Mouse (Mus musculus) forebrain, embryonic 16.5 days (tissue): ENCODE measurements around the gene Nfe2l2. TPM values are rescaled to one million over a fixed set of nuclear protein-coding genes. Genes with fewer than 3 reads are reported as not detected.

ENCODE experiments used
- ATAC-seq: fragments of 200-750 bp; cut with Nextera tagmentation; 2 replicates; pipeline ENCODE4 v1.8.0; 2017; ENCODE audit warnings: mild to moderate bottlenecking, moderate library complexity
- H3K27ac ChIP-seq: fragments of 300-500 bp; sonication (generic); 2 replicates; pipeline ENCODE4 v1.5.1; 2014; ENCODE audit warnings: low read length, control low read depth
- H3K27me3 ChIP-seq: fragments of 300-500 bp; sonication (generic); replicated peaks from 2 replicates; pipeline ENCODE4 v1.6.1; 2014; ENCODE audit warnings: low read length; ENCODE audit not compliant: control insufficient read depth, insufficient read depth
- H3K36me3 ChIP-seq: fragments of 300-500 bp; sonication (generic); 2 replicates; pipeline ENCODE4 v1.6.1; 2014; ENCODE audit not compliant: control insufficient read depth, insufficient read depth
- H3K4me1 ChIP-seq: fragments of 300-500 bp; sonication (generic); replicated peaks from 2 replicates; pipeline ENCODE4 v1.6.1; 2014; ENCODE audit warnings: low read length; ENCODE audit not compliant: control insufficient read depth, insufficient read depth
- H3K4me2 ChIP-seq: fragments of 300-500 bp; sonication (generic); 2 replicates; pipeline ENCODE4 v1.6.1; 2014; ENCODE audit warnings: mild to moderate bottlenecking, low read length, control low read depth
- H3K4me3 ChIP-seq: fragments of 300-500 bp; sonication (generic); replicated peaks from 2 replicates; pipeline ENCODE4 v1.5.1; 2014; ENCODE audit warnings: mild to moderate bottlenecking, low read length, control low read depth
- H3K9ac ChIP-seq: fragments of 300-500 bp; sonication (generic); replicated peaks from 2 replicates; pipeline ENCODE4 v1.6.1; 2014; ENCODE audit warnings: low read depth, low read length, control low read depth
- H3K9me3 ChIP-seq: fragments of 300-500 bp; sonication (generic); 2 replicates; pipeline ENCODE4 v1.6.1; 2016; ENCODE audit warnings: low read length; ENCODE audit not compliant: control insufficient read depth
- WGBS: fragments of 180-500 bp; shearing (Covaris S2); extraction: QIAGEN DNeasy Blood & Tissue Kit; methylation state at CpG from one replicate; pipeline ENCODE4 v1.1.7; 2014; 5-methylcytosine and 5-hydroxymethylcytosine counted together
- polyA plus RNA-seq: library from polyadenylated mRNA; unstranded; fragments of >200 nt; fragmentation: Nextera tagmentation; extraction: Ambion mirVana; gene quantifications from 2 replicates; pipeline ENCODE4 v1.2.1, GENCODE M21; 2015

The Nfe2l2 gene
- polyA plus RNA-seq, 1 experiment from 2014 or later = 12.7 TPM

DNA sequence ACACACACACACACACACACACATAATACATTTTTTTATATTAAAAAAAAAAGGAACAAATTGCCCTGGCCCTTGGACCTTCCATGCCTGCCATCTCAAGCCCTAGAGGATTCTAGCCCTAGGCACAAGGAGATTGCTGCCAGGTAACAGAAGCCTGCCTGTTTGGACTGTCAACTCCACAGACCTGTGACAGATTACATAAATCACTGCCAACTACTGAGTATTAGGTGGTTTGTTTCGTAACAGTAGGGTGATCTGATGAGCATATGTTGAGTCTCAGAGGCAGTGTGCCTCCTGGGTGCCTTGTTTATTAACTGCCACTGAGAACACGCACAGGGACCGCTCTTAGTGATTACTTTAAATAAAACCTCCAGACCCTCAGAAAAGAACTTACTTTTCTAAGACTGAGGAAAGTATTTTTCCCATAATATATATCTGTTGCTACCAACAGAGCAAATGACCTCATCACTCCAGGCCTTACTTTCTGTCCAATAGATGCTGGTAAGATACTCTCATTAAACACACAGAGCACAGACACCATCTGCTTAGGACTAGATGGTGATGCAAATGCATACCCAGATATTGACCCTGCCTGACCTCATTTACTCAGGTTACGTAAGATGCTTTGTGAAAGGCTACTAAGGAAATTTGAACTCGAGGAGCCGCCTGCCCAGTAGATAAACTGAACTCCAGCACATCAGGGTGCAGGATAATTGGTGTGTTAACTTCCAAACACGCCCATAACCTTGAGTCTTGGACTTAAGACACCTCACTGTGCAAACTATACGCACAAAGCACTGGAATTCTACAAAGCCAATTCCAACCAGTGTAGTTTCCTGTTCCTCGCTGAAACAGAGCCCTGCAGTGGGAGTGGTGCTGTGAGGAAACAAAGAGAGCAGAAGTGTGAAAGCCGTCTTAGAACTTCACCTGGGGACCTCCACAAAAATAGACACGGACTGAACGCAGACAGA lies 11.9 kb upstream of the Nfe2l2 start:
- 40% methylated on average over 12 of the region's 12 CpGs for WGBS
- H3K9ac ChIP-seq = no peak overlapping the region
- no peak overlapping the region for H3K4me3 ChIP-seq
- H3K4me2 ChIP-seq = no peak overlapping the region
- H3K27ac ChIP-seq = no peak overlapping the region
- H3K36me3 ChIP-seq = no peaks in the 10 kb centered on the region
- no peaks in the 10 kb centered on the region for H3K4me1 ChIP-seq
- H3K9me3 ChIP-seq = no peaks in the 10 kb centered on the region
- no peaks in the 10 kb centered on the region for H3K27me3 ChIP-seq
- no peak for ATAC-seq

DNA sequence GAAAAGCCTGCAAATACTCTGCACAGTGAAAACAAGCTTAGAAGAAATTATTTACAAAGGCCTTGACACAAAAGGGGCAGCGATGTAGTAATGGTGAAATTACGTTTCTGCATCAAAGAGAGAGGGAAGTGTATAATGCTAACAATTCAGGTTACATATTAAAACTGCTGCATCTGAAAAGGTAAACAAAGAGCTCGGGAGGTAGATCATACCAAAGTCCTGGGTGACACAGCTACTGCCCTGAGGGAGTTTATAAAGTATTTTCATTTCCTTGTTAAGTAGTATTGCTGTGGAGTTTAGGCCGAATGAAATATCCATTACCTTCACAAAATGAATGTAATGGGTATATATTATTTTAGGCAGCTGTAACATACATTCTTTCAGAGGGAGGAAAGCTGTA lies 10.3 kb upstream of the Nfe2l2 start:
- Histone ChIP-seq H3K9ac (no peak overlapping the region), H3K27me3 (no peaks in the 10 kb centered on the region), H3K36me3 (no peaks in the 10 kb centered on the region), H3K4me3 (no peak overlapping the region), H3K27ac (no peak overlapping the region), H3K9me3 (no peaks in the 10 kb centered on the region), H3K4me2 (no peak overlapping the region), H3K4me1 (no peaks in the 10 kb centered on the region)
- ATAC-seq = no peak
- WGBS = 42% methylated on average over 4 of the region's 4 CpGs

DNA sequence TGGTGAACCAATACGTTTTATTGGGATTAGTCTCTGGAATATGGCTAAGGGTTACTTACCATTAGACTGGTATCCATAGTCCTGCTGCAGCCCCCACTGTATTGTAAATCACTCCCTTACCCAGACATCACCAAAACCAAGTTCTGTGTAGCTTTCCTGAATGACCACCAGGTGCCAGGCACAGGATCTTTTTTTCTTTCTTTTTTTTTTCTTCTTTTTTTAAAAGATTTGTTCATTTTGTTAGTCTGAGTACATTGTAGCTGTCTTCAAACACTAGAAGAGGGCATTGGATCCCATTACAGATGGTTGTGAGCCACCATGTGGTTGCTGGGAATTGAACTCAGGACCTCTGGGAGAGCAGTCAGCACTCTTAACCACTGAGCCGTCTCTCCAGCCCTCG lies 8.6 kb upstream of the Nfe2l2 start:
- 94% methylated on average over 3 of the region's 3 CpGs for WGBS
- H3K9me3 ChIP-seq = peaks cover 4% of the 10 kb centered on the region; the same call in 1 of the 2 replicates

DNA sequence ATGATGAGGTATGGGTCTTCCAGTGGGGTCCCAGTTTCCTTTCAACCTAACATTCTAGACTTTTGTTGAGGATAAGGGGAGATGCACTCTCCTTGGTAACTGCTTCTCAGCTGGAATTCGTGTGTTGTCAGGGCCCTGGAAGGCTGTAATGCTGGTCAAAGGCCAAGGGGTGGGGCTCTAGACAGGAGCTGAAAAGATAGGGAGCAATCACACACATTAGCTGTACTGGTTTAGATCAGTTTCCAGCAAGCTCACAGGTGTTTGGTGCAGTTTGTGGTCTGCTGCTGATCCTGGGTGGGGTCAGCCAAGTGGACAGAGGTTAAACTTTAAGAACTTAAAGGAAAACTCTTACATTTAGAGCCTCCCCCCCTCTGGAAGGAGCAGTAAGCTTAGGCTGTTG lies 3.0 kb upstream of the Nfe2l2 start:
- Histone ChIP-seq H3K27me3 (0 out of 2 replicates have a peak, but pooled peaks cover 2% of the 10 kb centered on the region), H3K9ac (no peak overlapping the region), H3K27ac (no peak overlapping the region), H3K36me3 (no peaks in the 10 kb centered on the region), H3K4me1 (peaks cover 18% of the 10 kb centered on the region), H3K9me3 (peaks cover 4% of the 10 kb centered on the region; the same call in 1 of the 2 replicates), H3K4me2 (no peak overlapping the region), H3K4me3 (no peak overlapping the region)
- ATAC-seq = no peak
- 19% methylated on average over 1 of the region's 1 CpGs for WGBS

More for the DNA sequence above, 8.6 kb upstream of the Nfe2l2 start:
- H3K4me1 ChIP-seq = no peaks in the 10 kb centered on the region
- H3K27me3 ChIP-seq = no peaks in the 10 kb centered on the region
- ATAC-seq = no peak
- H3K9ac ChIP-seq = no peak overlapping the region
- H3K27ac ChIP-seq = no peak overlapping the region
- H3K36me3 ChIP-seq = no peaks in the 10 kb centered on the region
- H3K4me3 ChIP-seq = no peak overlapping the region
- no peak overlapping the region for H3K4me2 ChIP-seq

DNA sequence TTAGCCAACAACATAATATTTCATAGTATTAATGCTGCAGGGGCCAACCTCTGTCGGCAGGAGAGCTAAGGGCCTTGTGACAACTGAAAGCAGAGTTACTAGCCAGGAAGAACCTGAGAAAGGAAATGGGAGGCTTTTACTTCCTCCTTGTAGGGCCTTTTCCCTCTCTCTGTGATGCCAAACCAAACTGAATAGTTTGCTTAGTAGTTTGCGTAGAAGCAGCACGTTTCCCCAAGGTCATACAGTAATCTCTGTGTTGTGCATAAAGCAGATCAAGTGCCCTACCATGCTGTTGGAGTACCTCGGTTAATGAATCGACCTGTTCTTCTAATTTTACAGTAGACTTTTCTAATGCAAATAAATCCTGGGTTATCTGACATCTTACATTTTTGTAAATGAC lies 2.0 kb upstream of the Nfe2l2 start:
- Histone ChIP-seq H3K9me3 (peaks cover 4% of the 10 kb centered on the region; the same call in 1 of the 2 replicates), H3K27me3 (0 out of 2 replicates have a peak, but pooled peaks cover 2% of the 10 kb centered on the region), H3K9ac (no peak overlapping the region), H3K4me3 (no peak overlapping the region), H3K4me1 (peaks cover 18% of the 10 kb centered on the region), H3K27ac (no peak overlapping the region), H3K4me2 (no peak overlapping the region), H3K36me3 (no peaks in the 10 kb centered on the region)
- ATAC-seq = no peak
- WGBS = 39% methylated on average over 5 of the region's 5 CpGs

GRCm38 (mm10) chr2:75705162-75705752 lies 816 bp upstream of the Nfe2l2 start:
- peak; percentile 3; the same call in 1 of the 2 replicates for ATAC-seq
- H3K4me1 ChIP-seq = peaks cover 18% of the 10 kb centered on the region

DNA sequence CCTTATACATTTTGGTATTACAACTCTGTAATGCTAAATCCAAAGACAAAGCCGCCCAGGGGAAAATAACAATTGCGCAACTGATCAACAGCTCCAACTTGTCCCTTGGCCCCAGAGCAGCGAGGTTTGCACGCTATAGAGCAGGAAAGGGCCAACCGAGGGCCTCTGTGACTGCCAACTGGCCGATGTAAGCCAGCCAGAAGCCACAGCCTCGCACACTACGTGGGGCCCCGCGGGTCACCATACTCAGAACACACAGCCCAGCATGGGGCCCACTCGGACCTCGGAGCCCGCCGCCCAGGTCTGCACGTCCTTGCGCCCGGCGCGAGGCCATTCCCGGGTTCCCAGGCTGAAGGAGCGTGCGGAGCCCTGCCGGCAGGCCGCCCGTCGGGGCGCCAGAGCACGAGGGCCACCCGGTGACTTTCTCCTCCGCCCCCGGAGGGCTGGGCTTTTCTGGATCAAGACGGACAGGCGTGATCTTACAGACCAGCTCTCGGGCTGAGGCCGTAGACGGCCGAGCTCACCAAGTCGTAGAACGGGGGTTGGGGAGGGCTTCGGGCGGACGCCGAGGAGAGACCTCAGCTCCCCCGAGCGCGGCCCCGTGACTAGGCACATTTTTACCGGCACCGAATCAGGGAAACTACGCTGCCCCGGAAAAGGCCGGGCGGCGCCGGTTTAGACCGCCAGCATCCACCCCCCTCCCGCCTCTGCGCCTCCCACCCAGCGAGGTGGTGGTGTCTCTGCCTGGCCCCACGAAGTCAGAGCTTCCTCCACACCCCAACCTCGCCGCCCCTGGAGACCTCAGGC lies 863 bp downstream of the Nfe2l2 start:
- WGBS = 0% methylated on average over 60 of the region's 62 CpGs
- Histone ChIP-seq H3K4me1 (peaks cover 18% of the 10 kb centered on the region), H3K9me3 (no peaks in the 10 kb centered on the region), H3K4me2 (peak overlapping the region; percentile 74), H3K27ac (peak overlapping the region; percentile 67), H3K27me3 (0 out of 2 replicates have a peak, but pooled peaks cover 2% of the 10 kb centered on the region), H3K36me3 (no peaks in the 10 kb centered on the region), H3K4me3 (peak overlapping the region; percentile 57), H3K9ac (peak overlapping the region; percentile 57)
- ATAC-seq = peak; percentile 87

More at GRCm38 (mm10) chr2:75705162-75705752, 816 bp upstream of the Nfe2l2 start:
- Histone ChIP-seq H3K36me3 (no peaks in the 10 kb centered on the region), H3K4me2 (peak overlapping the region; percentile 74), H3K27ac (no peak overlapping the region; the same call in 1 of the 2 replicates), H3K4me3 (peak overlapping the region; percentile 57), H3K9ac (peak overlapping the region; percentile 57), H3K9me3 (peaks cover 4% of the 10 kb centered on the region; the same call in 1 of the 2 replicates), H3K27me3 (0 out of 2 replicates have a peak, but pooled peaks cover 2% of the 10 kb centered on the region)
- 29% methylated on average over 19 of the region's 19 CpGs for WGBS

- Histone ChIP-seq H3K4me1 (peaks cover 18% of the 10 kb centered on the region), H3K27me3 (0 out of 2 replicates have a peak, but pooled peaks cover 2% of the 10 kb centered on the region), H3K27ac (no peak overlapping the region), H3K36me3 (no peaks in the 10 kb centered on the region), H3K9me3 (no peaks in the 10 kb centered on the region), H3K9ac (no peak overlapping the region), H3K4me2 (peak overlapping the region; percentile 74), H3K4me3 (peak overlapping the region; percentile 57)
- no peak for ATAC-seq
- 25% methylated on average over 5 of the region's 5 CpGs for WGBS
Observed at GRCm38 (mm10) chr2:75702588-75702976, 1.9 kb downstream of the Nfe2l2 start.
